Mouse (Mus musculus): Measurements from ENCODE around the gene Gm20388.

Gm20388 gene

DNA sequence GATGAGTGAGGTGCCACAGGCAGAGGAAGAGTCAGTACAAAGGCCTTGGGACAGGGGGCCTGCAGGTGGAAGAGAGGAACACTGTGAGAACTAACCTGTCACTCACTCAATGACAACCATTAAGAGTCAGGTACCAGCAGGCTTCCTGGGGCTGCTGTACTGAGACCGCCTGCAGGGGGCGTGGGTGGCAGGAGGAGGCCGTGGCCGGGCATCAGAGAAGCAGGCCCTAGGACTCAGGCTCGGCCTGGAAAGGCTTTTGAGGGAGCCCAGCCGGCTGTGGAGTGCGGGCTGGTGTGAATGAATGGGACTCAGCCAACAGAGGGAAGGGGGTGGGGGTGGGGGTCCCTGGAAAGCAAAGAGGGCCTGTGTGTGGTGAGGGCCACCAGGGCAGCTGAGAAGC is 560.5 kb downstream of the Gm20388 start:
- no peak for DNase-seq (ENCODE audit: low read depth, low spot score)

- DNase-seq (ENCODE audit: low read depth, low spot score): no peak
These were observed 561.1 kb downstream of the Gm20388 start for GRCm38 (mm10) chr8:120471752-120472151.

DNA sequence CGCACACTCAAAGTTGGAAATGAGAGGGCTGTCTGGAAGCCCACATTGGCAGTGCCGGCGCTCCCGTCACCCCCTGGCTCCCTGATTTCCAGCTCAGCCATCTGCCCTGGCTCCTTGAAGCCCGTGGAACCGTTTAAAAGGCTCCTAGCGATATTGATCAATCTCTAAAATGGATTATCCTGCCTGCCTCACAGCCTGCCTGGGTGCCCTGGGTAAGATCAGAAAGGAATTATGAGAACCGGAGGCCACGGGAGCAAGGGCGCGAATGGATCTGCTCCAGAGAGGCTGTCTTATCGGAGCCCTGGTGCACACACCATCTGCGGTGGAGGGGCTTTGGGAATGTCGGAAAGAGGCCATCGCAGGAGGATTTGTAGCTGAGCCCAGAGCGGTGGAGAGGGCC is 561.6 kb downstream of the Gm20388 start:
- DNase-seq (ENCODE audit: low read depth, low spot score): no peak

- DNase-seq (ENCODE audit: low read depth, low spot score): no peak
These were observed 563.2 kb downstream of the Gm20388 start for GRCm38 (mm10) chr8:120473729-120474364.

DNA sequence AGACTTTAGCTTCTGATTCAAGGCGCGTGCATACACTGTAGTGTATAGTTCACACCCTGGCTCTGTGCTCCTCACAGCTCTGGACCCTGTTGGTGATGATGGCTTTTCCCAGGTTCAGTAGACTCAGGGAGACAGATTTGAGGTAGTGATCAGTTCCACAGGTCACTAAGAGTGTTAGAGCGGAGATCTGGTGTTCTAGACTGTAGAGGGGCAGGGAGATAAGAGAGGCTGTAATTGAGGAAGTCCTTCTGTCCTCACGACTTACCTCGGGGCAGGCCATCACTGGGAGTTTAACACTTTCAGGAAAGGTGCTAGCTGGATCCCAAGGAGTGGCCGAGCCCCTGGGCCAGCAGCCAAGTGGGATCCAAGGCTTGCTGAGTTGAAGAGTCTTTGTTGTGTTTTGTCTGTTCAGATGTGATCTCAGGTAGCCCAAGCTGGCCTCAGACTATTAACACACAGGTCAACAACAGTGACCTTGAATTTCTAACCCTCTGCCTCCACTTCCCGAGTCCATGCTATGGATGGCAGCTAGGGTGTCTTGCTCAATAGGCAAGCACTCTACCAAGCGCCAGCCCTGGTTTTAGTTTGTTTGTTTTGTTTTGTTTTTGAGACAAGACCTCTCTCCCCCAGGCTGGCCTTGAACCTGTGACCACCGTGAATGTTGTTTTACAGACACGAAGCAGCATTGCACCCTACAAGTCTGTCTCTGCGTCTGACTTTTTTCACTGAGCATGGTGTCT is 564.0 kb downstream of the Gm20388 start:
- DNase-seq (ENCODE audit: low read depth, low spot score): no peak

DNA sequence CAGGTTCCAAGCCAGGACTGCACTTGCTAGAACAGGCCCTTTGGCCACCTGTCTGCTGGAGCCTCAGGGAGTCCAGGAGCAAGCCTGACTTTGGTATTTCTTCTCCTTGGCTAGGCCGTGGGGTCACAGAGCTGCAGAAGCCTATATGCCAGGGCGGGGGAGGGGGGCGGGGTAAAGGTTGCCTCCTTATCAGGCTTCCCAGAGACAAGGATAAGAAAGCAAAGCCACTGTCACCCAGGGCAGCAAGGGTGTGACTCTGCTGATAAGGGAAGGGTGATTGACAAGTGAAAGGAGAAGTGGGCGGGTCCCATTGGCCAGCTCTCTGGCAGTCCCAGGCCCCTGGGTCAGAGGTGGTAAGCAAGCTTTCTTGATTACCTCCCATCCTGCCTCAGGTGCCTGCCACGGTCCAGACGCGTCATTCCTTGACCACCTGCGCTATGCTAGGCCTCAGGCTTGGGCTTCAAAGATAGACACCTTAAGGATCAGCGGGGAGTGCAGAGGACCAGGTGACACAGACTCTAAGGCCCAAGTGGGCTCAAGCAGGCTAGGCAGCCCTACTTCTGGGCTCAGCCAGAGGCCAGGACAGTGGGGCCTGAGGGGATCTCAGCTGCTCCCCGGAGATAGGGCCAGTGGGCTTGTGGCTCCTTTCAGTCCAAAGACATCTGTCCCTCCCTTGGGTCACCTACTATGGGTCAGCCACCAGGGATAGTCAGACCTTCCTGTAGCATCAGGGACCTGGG is 565.0 kb downstream of the Gm20388 start:
- no peak for DNase-seq (ENCODE audit: low read depth, low spot score)

- DNase-seq (ENCODE audit: low read depth, low spot score): no peak
These were observed 566.3 kb downstream of the Gm20388 start for GRCm38 (mm10) chr8:120476711-120477575.

GRCm38 (mm10) chr8:120478754-120479153 is 568.1 kb downstream of the Gm20388 start:
- no peak for DNase-seq (ENCODE audit: low read depth, low spot score)

DNA sequence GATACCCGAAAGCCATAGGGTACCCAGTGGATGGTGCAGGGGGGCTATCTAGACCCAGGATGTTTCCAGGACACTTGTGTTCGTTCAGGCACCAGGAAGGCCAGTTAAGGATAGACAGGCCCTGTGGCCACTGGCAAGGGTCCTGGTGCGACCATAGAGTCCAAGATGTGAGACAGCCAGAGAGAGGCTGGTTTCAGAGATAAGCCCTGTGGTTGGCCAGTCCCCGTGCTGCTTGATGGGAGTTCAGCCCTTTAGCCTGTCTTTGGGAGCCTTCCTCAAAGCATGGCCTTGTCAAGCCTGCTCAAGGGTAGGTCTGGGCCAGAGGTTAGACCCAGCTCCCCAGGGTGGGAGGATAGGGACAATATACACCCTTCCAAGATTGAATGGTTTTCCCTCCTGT is 569.0 kb downstream of the Gm20388 start:
- DNase-seq (ENCODE audit: low read depth, low spot score): no peak

- no peak for DNase-seq (ENCODE audit: low read depth, low spot score)
These were observed 571.5 kb downstream of the Gm20388 start for GRCm38 (mm10) chr8:120482015-120482689.

GRCm38 (mm10) chr8:120484460-120484859 is 573.8 kb downstream of the Gm20388 start:
- no peak for DNase-seq (ENCODE audit: low read depth, low spot score)

DNA sequence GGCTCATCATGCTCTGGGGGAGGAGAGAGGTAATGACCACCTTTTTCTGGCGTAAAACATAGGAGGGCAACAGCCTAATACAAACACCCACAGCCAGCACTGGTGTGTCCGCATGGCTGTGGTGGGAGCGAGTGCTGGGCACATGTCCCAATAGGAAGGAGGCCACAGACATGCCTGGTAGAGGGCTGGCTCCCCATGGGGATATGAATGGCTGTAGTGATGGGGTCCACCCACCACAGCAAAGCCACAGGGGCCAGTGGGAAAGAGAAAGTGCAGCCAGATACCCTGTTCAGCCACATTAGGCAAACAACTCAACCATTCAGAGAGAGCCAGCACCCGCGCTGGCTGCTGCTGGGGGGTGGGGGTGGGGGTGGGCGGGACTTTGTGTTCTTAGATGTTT is 574.5 kb downstream of the Gm20388 start:
- DNase-seq (ENCODE audit: low read depth, low spot score): no peak

DNA sequence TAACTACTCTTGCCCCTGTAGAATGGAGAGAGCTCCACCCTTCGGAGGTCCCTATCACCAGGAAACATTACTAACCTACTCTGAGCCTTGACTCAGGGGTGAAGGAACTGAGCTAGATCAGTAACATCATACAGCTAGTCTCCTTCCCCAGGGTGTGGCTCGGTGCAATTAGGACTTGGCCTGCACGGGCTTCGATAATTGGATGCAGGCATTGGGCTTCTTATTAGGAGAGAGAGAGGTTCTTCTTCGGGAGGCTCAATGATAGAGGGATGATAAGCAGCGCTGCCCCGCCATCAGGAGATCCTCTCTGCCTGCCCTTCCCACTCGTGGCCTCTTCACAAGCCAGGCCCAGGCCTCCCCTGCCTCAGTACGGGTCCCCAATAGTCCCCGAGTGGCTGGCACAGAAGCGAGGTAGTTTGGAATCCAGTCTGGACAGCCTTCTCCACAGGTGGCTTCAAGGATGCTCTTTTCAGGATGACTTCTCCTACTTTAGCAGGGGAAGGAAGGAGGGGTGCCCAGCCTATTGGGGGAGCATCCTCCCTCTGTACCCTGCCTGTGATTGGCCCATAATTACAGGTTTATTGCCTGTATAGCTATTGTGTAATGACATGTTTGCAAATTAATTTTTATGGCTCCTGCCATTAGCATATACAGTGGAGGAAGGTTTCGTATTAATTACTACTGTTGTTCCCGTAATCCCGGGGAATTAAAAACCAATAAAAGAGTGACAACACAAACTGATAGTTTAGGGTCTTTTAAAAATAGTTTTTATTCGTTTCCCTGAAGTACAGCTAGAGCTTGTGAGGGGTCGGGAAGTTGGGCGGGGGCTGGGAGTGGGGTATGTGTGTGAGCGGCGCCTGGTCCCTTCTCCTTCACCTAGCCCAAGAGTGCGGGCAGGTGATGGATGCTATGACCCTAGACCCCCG is 575.2 kb downstream of the Gm20388 start:
- no peak for DNase-seq (ENCODE audit: low read depth, low spot score)

DNA sequence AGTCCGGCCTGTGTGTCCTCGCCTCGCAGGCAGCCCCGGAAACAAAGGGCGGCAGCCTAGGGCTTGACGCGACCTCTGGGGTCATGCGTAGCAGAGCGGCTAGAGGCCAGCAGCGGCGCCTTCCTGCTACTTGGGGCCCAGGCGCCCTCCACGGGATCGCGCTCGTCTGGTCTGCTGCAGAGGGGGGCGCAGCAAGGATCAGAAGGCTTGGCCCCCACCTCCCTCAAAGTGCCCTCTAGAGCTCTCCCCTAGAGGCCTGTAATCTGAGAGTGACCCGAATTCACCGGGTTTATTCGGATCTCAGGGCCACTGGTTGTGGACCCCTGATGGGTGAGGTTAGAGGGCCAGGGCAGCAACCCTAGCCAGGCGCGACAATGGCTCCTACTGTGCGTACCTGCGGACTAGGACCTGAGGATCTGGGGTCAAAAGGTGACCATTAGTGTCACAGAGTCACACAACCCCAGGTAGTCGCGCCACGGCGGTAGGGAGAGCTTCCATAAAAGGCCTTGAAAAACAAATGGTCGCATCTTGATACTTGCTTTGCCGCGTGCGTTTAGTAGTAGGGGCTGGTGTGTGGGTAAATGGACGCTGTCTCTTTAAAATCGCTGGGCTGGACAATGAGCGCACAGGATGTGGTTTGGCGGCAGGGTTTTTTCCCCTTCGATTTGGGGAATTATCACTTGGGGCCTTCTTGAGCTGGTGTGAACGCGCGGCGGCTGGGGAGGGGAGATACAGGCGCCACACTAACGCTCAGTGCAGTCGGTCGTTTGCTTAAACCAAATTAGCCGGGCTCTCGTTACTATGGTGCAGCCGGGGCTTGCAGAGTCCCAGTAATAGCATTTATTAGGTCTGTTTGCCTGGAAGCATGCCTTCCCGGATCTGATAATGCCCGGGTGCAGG is 576.1 kb downstream of the Gm20388 start:
- no peak for DNase-seq (ENCODE audit: low read depth, low spot score)

DNA sequence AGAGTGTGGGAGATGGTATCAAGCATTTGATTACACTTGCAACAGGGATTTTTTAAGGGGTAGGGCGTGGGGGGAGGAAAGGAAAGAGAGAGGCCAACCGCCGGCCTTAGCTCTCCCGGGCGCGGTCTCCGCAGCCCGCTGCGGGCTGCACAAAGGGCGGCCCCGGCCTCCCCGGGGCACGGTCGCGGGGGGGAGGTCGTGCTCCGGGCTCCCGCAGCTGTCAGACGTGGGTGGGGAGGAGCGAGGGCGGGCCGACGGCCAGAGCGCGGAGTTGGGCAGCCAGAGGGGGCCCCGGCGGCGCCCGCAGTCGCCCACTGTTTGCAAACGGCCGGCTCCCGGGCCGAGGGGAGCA is 576.7 kb downstream of the Gm20388 start:
- no peak for DNase-seq (ENCODE audit: low read depth, low spot score)

DNA sequence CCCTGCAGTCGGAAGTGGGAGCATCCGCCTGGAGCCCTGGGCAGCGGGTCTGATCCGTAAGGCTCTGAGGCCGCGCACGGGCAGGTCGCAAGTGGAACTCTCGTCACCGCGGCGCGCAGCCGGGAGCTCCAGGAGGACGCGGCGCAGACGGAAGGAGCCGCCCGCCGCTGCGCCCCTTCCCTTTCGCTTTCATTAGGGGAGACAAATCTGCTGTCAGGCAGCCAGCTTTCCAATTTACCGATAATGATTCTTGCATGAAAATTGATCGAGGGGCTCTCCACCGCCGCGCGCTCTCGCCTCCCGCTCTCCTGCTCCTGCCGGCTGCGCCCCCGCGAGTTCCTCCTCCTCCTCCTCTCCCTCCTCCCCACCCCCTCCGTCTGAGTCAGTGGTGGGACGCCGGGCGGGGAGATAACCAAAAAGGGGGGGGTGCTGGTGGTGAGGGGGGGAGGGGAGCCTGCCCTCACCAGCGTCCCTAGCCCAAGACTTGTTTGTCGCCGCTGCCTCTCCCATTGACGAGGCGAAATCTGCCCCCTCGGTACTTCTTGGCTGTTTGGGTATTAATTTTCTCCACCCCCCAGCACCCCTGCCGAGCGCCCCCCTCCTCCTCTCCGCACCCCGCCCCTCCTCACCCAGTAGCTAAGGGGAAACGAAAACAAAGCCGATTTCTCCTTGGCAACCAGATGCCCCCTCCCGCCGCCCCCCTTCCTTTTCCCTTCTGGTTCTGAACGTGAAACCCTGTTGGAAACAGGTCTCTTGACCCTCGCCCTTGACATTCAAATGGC is 577.3 kb downstream of the Gm20388 start:
- no peak for DNase-seq (ENCODE audit: low read depth, low spot score)

- DNase-seq (ENCODE audit: low read depth, low spot score): no peak
These were observed 578.0 kb downstream of the Gm20388 start for GRCm38 (mm10) chr8:120488636-120489131.

- DNase-seq (ENCODE audit: low read depth, low spot score): no peak
These were observed 578.6 kb downstream of the Gm20388 start for GRCm38 (mm10) chr8:120489142-120489754.

Data from retina, adult 2 months (tissue).